Mouse (Mus musculus): ENCODE results near the gene Naip1.
"Not testable (repeated sequence)": the region's sequence is repeated elsewhere in the genome, so short reads cannot be mapped to it uniquely, and the experiment has no call there.

The Naip1 gene

DNA sequence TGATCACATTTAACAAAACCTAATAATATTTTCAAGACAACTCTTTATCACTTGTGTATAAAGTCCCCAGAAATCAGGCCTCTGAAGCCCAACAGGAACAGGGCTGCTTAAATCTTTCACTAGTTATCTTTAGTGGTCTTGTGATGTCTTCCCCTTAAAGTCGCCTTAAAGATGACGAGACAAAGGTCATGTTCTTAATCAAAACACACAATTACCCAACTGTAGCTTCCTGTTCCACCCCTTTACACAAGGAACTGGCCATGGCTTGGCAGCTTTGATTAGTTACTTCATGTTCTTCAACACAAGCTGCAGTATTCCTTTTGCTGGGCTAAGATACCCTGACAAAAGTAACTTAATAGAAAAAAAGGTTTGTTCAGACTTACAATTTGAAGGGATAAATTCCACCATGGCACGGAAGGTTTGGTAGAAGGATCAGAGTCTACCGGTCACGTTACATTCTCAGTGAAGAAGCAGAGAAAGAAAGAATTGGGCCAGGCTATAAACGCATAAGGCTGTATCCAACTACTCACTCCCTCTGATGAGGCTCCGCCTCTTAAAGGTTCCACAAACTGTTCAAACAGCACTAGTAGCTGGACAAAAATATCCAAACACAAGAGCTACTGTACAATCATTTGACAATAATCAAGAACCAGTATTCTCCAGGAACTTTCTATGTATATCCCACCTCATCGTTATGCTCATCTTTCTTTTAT lies at the start of gene Naip1:
Gene Naip1, minus strand, starts transcription at position 455 of the 713 bp plus-strand sequence.
- not testable (repeated sequence) for DNase-seq

DNA sequence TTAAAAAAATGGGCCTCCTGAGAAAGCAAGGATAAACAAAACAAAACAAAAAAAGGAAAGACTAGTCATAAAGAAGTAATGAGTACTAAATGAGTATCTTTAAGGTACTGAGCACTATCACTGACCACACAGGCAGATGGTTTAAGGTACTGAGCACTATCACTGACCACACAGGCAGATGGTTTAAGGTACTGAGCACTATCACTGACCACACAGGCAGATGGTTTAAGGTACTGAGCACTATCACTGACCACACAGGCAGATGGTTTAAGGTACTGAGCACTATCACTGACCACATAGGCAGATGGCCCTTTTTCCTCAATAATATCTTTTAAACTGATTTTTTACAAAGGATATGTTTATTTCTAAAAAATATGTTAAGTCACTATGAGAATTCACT lies 47.0 kb upstream of the Naip1 start:
- not testable (repeated sequence) for DNase-seq

DNA sequence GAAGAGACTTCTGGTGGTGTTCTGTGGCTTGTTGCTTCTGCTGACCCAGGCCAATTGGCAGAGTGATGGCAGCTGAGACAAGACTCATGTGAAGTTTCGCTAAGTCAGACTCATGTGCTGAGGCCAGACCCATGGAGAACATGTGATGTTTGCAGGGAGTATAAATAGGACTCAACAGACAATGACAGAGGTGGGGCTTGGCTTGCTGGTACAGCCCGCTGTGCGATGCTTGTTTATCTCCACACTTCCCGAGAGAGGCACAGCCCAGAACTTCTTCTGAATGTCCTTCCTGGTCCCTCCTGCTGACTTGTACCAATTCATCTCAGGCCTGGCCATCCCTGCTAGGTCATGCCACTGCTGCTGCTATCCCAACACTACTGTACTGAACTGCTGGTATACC lies 42.7 kb upstream of the Naip1 start:
- DNase-seq = no peak

DNA sequence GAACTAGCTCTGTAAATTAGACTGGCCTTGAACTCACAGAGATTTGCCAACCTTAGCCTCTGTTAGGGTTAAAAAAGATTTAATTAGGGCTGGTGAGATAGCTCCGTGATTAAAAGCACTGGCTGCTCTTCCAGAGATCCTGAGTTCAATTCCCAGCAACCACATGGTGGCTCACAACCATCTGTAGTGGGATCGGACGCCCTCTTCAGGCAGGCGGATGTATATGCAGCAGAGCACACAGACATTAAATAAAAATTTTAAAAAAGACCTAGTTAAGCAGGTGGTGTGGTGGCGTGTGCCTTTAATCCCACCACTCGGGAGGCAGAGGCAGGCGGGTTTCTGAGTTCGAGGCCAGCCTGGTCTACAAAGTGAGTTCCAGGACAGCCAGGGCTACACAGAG lies 41.7 kb upstream of the Naip1 start:
- peak; percentile 43 for DNase-seq

DNA sequence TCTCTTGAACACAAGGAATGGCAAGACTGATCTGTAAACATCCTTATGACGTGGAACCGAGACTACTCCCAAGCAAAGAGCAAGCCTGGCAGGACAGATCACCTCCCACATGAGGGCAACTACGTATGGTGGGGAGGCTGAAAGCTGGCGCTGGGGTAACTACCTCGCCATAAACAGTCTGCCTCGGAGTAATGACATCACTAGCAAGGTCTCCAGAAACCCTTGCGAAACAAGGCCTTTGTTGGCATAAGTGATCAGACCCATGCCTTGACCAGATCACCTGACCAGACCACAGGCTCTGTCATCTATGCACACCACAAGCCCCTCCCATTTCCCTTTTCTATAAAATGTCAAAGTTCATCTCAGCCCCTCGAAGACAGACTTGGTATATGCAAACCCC lies 40.6 kb upstream of the Naip1 start:
- no peak for DNase-seq

DNA sequence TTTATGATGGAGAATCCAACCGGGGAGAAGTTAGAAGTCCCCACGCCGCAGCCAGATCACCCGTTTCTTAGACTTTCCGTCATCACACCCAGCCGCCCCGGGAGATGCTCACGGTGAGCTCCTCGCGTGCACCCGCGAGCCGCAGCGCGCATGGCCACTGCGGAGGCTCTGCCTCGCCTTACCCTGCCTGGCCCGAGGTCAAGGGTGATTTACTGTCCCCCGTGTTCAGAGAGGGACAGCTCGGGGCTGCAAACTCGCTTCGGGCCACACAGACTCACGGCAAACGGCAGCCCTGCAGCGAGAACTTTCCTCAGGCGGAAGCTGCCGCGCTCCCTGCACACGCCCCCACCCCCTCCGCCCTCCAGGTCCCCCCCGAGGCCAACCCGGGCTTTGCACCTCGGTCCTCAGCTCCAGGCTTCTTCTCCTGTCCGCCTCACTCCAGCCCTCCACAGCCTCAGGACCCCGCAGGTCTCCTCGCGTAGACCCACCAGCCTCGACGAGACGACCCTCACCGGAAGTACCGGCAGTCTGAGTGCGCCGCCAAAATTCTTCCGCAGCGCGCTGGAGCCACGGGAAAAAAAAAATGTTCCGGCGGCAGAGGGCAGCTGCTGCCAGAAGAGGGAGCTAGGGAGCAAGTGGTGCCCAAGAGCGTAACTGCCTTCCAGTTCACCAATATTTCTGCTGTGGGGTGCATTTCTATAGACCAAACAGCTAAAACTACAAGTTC lies 39.6 kb upstream of the Naip1 start, which contains the start of gene Gtf2h2:
Gene Gtf2h2, minus strand, starts transcription at position 519 of the 727 bp plus-strand sequence.
- peak; percentile 93 for DNase-seq

DNA sequence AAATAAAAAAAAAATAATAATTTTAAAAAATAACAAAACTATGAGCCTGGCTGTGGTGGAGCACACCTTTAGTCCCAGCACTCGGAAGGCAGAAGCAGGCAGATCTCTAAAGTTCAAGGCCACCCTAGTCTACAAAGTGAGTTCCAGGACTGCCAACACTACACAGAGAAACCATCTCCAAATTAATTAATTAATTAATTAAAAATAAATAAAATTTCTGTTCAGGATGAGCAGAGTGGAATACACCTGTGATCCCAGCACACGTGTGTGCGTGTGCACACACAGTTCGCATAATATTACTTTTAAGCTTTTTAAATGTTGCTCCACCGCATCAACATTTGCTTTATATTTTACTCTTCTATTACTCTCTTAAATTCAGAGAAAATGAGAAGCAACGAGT lies 39.0 kb upstream of the Naip1 start:
- DNase-seq = no peak

DNA sequence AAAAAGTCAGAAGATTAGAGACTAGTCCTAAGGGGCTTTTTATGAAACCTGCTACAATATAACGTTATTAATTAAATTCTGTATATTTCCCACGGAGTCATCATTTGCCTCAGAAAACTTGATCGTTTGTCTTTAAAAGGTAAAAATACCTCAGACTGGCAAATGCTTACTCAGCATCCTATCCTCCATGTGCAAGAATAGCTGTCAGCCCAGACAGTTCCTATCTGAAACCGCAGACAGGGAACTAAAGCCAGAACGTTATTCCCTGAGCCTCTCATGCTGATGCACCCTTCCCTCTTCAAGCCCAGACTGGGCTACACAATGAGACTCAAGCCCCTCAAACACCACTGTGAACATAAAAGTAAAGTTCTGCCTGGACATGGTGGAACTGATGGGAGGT lies 37.8 kb upstream of the Naip1 start:
- no peak for DNase-seq

DNA sequence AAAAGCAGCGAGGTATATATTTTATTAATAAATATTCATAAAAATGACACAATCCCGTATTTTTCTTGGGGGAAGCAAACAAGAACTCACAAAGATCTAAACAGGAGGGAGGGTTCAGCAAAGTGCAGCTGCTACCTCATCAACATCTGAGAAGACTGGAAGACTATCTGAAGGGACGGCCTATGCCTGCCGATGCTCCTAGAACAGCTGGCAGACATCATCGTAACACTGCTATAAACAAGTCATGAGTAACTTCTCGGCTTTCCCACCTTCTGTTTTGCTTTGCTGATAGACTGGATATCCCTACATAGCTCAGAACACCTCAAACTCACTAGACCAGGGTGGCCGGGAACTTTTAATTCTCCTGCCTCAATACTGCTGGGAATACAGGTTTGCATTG lies 30.9 kb upstream of the Naip1 start:
- no peak for DNase-seq

DNA sequence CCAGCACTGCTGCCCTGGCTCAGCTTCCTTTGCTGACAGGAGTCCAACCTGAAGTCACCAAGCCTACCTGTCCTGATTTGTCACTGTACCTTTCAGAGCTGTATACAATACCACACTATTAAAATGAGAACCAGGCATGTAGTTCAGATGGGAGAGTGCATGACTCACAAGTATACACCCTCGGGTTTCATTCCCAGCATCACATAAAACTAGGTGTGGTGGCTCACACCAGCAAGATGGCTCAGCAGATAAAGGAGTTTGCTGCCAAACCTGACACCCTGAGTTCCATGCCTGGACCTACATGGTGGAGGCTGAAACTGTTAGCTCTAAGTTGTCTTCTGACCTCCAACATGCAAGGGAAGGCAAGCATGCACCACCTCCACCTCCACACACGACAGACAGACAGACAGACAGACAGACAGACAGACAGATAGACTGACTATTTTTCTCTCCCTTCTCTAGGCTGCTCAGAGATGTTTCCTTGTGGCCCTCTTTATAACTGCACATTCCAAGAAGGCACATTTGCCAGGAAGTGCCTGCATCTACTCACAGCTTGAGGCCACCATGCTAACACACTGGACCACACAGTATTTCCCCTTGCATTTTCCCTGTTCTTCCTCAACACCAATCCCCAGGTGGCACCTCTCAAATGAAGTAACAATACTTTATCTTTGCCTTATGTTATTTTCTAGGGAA lies 11.0 kb upstream of the Naip1 start:
- no peak for DNase-seq

DNA sequence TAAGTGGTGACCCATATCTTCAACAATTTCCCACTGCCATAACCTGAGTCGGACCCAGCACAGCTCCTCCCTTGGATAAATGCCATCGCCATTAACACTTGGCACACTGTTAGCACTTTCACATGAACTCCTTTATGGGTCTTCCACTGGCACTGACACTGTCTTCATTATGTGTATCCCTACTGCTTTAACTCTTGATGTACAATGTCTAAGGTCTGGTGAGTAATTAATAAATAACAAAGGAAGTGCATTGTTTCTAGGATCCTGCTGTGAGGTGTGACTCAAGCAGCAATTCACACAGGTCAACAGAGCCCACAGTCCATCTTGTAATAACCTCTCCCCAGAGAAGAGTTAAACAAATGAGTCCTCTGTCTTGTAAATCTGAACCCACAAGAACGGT lies 8.7 kb upstream of the Naip1 start:
- no peak for DNase-seq

DNA sequence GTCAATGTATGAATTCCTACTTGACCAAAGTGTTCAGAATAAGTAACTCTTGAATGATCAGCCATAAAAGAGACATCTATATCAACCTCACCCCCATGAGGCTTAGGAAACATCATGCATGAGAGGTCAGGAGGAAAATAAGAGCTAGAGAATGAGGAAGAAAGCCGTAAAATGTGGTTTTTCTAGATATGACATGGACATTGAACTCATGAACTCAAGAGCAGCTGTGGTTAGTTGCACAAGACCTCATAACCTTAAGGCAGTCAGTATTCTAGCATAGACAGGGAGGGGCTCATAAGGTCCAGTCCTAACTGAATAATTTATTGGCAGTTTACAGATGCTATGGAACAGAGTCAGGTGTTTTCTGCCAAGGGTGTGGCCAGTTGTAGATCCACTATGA lies 3.2 kb downstream of the Naip1 start:
- no peak for DNase-seq

DNA sequence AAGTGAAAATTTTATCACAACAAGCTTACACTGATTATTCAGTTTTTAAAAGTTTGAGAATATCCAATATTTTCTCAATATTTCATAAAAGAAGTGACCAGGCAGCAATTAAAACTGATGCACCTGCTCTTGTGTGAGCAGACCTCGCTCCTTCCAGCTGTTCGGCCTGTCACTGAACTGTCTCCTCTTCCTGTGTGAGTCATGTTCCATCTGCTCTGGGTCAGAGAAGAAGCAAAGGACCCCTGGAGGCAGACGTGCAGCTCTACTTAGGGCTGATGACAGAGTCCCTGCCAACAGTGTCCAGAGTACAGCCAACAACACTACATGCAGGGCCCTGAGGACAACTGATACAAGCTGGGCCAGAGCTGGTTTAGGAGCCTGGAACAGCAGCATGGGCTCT lies 12.6 kb downstream of the Naip1 start:
- DNase-seq = no peak

DNA sequence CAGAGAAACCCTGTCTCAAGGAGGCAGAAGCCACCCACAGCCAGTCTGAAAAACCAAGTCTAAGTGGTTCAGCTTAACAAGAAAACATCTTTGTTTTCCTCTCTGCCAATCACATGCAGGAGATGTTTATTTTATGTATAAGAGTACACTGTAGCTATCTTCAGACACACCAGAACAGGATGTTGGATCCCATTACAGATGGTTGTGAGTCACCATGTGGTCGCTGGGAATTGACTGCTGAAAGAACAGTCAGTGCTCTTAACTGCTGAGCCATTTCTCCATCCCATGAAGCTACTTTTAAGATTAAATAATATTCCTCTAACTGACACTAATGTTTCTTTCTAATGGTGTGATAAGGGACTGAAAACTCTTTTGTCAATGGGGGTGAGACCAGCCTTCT lies 14.0 kb downstream of the Naip1 start:
- DNase-seq = no peak

DNA sequence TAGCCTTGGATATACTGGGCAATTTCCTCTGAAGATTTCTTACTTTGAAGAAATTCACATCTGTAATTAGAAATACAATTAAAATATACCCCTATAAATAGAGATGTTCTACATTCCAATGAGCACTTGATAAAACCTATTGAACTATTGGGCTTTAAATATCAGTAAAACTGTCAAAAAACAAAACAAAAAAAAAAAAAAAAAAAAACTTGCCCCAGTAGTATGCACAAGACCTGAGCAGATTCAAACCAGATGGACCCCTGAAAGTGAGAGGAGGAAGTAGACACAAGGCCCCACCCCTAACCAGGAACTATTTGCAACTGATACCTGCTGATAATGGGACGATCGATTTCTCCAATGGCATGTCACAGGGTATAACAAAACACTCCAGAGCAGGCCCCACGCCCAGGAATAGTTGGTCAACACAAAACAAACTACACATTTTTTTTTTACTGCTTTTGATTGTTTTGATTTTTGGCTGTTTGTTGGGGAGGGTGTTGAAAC lies 15.3 kb downstream of the Naip1 start:
- DNase-seq = no peak

DNA sequence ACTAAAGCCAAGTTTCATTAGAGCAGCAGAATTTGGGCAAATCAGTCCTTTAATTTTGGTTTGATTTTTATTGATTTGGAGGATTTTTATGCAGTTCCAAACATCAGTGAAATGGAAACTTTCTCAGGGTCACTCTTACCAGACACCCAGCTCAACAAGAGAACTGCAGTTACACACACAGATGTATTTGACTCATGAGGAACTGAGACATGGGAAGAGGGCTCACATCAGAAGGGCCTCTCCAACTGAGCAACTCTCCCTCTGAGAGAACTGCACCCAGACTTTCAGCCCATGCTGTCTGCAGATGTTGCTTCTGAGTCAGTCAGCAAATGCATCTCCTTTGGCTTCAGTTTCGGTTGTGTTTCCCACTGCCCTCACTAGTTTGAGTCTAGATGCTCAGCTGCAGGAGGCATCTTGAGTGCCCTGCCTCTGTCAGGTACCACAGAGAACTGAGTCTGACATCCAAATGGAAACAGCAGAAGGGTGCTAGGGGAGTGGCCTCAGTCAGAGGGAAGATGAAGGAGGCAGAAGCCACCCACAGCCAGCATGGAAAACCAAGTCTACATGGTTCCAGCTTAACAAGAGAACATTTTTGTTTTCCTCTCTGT lies 16.0 kb downstream of the Naip1 start:
- not testable (repeated sequence) for DNase-seq

DNA sequence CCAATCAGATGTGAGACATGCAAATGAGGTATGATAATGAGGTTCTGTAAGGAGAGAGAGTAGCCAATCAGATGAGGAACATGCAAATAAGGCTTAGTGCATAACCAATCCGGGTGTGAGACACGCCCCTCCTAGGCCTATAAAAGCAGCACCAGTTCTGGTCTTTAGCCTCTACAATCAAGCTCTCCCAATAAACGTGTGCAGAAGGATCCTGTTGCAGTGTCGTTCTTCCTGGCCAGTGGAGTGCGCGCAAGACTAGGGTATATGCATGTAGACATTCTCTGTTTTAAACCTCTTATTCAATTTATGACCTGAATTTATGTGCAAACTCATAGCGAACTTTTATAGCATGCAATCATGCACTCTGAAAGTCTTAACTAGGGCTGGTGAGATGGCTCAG lies 32.7 kb downstream of the Naip1 start:
- not testable (repeated sequence) for DNase-seq

DNA sequence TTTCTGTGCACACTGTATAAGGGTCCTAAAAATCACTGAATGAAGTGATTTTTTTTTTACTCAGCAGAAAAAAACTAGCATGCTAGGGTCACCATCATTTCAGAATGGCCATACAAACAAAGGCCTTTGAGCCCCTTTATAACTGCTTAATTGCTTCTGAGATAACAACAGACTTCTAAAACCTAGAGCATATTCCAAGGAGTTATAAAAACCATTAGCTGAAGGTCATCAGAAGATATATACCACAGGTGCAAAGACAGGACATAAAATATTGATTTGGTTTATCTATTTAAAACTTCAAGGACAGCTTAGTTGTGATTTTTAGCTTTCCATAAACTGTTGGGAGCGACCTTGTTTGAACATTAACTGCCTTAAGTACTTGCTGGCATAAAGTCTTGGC lies 38.2 kb downstream of the Naip1 start:
- no peak for DNase-seq

DNA sequence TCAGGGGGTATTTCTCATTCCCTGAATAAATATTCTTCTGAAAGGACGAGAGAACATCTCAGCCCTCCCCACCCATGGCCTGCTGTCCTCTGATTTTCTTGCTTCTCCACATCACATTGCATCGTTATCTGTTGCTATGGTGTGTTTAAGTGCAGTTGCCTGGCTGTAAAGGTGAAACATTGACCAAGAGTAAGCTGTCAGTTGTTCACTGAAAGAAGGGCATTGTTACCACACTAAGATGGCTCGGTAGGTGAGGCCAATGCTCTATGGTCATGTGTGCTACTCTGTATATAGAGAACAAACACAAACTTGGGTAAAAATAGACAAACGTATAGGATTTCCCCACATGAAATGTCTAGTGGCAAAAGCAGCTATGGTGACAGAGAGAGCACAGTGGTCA lies 42.8 kb downstream of the Naip1 start:
- no peak for DNase-seq

DNA sequence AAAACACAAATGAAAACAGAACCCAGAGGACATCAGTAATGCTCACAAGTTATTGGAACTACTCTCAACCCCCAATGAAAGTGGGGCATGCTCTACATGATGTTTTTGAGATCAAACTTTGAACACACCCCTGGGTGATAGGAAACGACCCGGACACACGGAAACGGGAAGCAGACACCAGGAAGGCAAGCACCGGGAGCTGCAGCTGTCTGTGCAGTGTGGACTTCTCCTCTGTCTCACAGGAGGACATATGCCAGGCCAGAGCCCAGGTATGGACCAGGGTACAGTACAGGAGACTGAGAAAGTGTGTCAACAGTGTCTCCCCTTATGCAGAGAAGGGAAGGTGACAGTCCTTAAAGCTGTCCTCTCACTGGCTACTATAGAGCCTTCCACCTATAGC lies 43.5 kb downstream of the Naip1 start:
- DNase-seq = no peak

DNA sequence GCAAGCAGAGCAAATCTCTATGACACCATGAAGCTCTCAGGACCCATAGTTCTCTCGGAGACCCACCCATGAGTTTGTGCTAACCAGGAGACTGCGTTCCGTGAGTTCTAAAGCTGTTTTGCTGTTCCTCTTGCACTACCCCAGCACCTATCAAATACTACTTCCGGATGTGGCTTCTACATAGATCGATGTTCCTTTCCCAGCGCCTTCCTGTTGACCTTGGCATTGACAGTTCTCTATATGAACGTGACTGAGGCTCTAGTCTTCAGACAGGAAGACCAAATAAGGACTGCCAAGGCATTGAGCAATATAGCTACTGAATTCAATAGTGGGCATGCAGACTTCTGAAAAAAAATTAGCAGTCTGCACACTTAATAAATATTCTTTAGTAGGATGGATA lies 44.4 kb downstream of the Naip1 start:
- DNase-seq = no peak

DNA sequence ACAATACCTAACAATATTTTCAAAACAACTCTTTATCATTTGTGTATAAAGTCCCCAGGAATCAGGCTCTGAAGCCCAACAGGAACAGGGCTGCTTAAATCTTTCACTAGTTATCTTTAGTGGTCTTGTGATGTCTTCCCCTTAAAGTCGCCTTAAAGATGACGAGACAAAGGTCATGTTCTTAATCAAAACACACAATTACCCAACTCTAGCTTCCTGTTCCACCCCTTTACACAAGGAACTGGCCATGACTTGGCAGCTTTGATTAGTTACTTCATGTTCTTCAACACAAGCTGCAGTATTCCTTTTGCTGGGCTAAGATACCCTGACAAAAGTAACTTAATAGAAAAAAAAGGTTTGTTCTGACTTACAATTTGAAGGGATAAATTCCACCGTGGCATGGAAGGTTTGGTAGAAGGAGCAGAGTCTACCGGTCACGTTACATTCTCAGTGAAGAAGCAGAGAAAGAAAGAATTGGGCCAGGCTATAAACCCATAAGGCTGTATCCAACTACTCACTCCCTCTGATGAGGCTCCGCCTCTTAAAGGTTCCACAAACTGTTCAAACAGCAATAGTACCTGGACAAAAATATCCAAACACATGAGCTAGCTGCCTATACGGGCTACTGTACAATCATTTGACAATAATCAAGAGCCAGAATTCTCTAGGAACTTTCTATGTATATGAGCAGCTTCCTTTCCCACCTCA lies 49.6 kb downstream of the Naip1 start:
- DNase-seq = not testable (repeated sequence)

DNA sequence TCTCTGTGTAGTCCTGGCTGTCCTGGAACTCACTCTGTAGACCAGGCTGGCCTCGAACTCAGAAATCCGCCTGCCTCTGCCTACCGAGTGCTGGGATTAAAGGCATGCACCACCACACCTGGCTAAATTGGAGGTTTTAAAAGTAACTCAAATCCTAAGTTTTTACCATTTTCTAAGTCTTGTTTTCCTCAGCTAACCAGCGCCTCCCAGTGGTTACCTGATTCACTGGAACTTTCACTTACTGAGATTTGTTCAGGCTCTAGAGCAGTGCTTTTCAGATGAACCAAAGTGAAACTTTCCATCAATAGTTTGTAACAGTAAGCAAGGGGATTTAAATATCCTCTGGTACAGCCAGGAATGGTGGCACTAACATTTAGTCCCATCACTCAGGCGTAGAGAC lies 61.6 kb downstream of the Naip1 start:
- peak; percentile 43 for DNase-seq

Measured in thymus, postnatal 4 days (tissue).